Mouse (Mus musculus) macrophage (primary cell): ENCODE data around the gene Knstrn. TPM values are rescaled to one million over a fixed set of nuclear protein-coding genes. Genes with fewer than 3 reads are reported as not detected.

ENCODE experiments used
- H3K27ac ChIP-seq: fragments of 350-480 bp; formaldehyde crosslinking; 2 replicates; pipeline ENCODE4 v1.9.0; 2021
- H3K36me3 ChIP-seq: fragments of 350-480 bp; formaldehyde crosslinking; 2 replicates; pipeline ENCODE4 v1.9.0; 2021; ENCODE audit errors: inconsistent target
- H3K4me3 ChIP-seq: fragments of 350-480 bp; formaldehyde crosslinking; 2 replicates; pipeline ENCODE4 v1.9.0; 2021; ENCODE audit errors: inconsistent target
- H3K79me2 ChIP-seq: fragments of 350-480 bp; formaldehyde crosslinking; 2 replicates; pipeline ENCODE4 v1.9.0; 2021; ENCODE audit errors: inconsistent target
- WGBS: methylation state at CpG from one replicate; pipeline ENCODE4 v1.1.7; 2026; ENCODE audit warnings: inconsistent platforms; ENCODE audit not compliant: missing documents; 5-methylcytosine and 5-hydroxymethylcytosine counted together
- polyA plus RNA-seq: library from polyadenylated mRNA; stranded (reverse); fragments of 250-400 nt; gene quantifications from 3 replicates; pipeline ENCODE4 v1.2.4, GENCODE M21; 2018; ENCODE audit warnings: inconsistent platforms

The Knstrn gene
- polyA plus RNA-seq, 1 experiment from 2014 or later, result 14.5 TPM

- Histone ChIP-seq H3K36me3 (no peaks in the 10 kb centered on the region), H3K27ac (no peak overlapping the region), H3K4me3 (no peak overlapping the region), H3K79me2 (no peaks in the 10 kb centered on the region)
- WGBS, result 96% methylated on average over 3 of the region's 4 CpGs
These were observed 6.9 kb upstream of the Knstrn start for GRCm38 (mm10) chr2:118806860-118807259.

GRCm38 (mm10) chr2:118810861-118811260 lies 2.9 kb upstream of the Knstrn start:
- 86% methylated on average over 2 of the region's 2 CpGs for WGBS
- H3K79me2 ChIP-seq, result no peaks in the 10 kb centered on the region
- no peak overlapping the region for H3K27ac ChIP-seq
- no peaks in the 10 kb centered on the region for H3K36me3 ChIP-seq
- no peak overlapping the region for H3K4me3 ChIP-seq

- Histone ChIP-seq H3K27ac (no peak overlapping the region), H3K4me3 (no peak overlapping the region), H3K79me2 (no peaks in the 10 kb centered on the region), H3K36me3 (no peaks in the 10 kb centered on the region)
- WGBS, result no CpG with 5 or more reads among the region's 1 CpGs
These were observed 1.1 kb upstream of the Knstrn start for GRCm38 (mm10) chr2:118812724-118813123.

- Histone ChIP-seq H3K36me3 (peaks cover 6% of the 10 kb centered on the region; the same call in 1 of the 2 replicates), H3K4me3 (no peak overlapping the region), H3K27ac (no peak overlapping the region), H3K79me2 (no peaks in the 10 kb centered on the region)
- WGBS, result 89% methylated on average over 5 of the region's 5 CpGs
These were observed 9.0 kb downstream of the Knstrn start for GRCm38 (mm10) chr2:118822800-118823199.

GRCm38 (mm10) chr2:118824396-118824795 lies 10.6 kb downstream of the Knstrn start:
- H3K36me3 ChIP-seq, result peaks cover 6% of the 10 kb centered on the region; the same call in 1 of the 2 replicates
- no peaks in the 10 kb centered on the region for H3K79me2 ChIP-seq
- 98% methylated on average over 4 of the region's 4 CpGs for WGBS
- H3K4me3 ChIP-seq, result no peak overlapping the region
- no peak overlapping the region for H3K27ac ChIP-seq

- no peak overlapping the region for H3K4me3 ChIP-seq
- no peaks in the 10 kb centered on the region for H3K36me3 ChIP-seq
- no peak overlapping the region for H3K27ac ChIP-seq
- WGBS, result 89% methylated on average over 5 of the region's 5 CpGs
- H3K79me2 ChIP-seq, result no peaks in the 10 kb centered on the region
These were observed 15.3 kb downstream of the Knstrn start for GRCm38 (mm10) chr2:118829096-118829495.

- Histone ChIP-seq H3K36me3 (no peaks in the 10 kb centered on the region), H3K79me2 (no peaks in the 10 kb centered on the region), H3K4me3 (no peak overlapping the region), H3K27ac (no peak overlapping the region)
- WGBS, result 88% methylated on average over 6 of the region's 6 CpGs
These were observed 20.3 kb downstream of the Knstrn start for GRCm38 (mm10) chr2:118834061-118834460.

- Histone ChIP-seq H3K4me3 (no peak overlapping the region), H3K79me2 (no peaks in the 10 kb centered on the region), H3K36me3 (no peaks in the 10 kb centered on the region), H3K27ac (no peak overlapping the region)
- 97% methylated on average over 6 of the region's 6 CpGs for WGBS
These were observed 21.3 kb downstream of the Knstrn start for GRCm38 (mm10) chr2:118835115-118835514.

- Histone ChIP-seq H3K36me3 (no peaks in the 10 kb centered on the region), H3K79me2 (no peaks in the 10 kb centered on the region), H3K4me3 (no peak overlapping the region), H3K27ac (no peak overlapping the region)
- 31% methylated on average over 5 of the region's 5 CpGs for WGBS
These were observed 24.5 kb downstream of the Knstrn start for GRCm38 (mm10) chr2:118838330-118838729.

- WGBS, result 93% methylated on average over 3 of the region's 5 CpGs
- H3K27ac ChIP-seq, result no peak overlapping the region
These were observed 27.4 kb downstream of the Knstrn start for GRCm38 (mm10) chr2:118841186-118841585.

GRCm38 (mm10) chr2:118841774-118842173 lies 28.0 kb downstream of the Knstrn start:
- 42% methylated on average over 4 of the region's 4 CpGs for WGBS
- Histone ChIP-seq H3K36me3 (no peaks in the 10 kb centered on the region), H3K79me2 (no peaks in the 10 kb centered on the region), H3K27ac (no peak overlapping the region), H3K4me3 (no peak overlapping the region)

More at GRCm38 (mm10) chr2:118841186-118841585, 27.4 kb downstream of the Knstrn start:
- Histone ChIP-seq H3K79me2 (no peaks in the 10 kb centered on the region), H3K36me3 (no peaks in the 10 kb centered on the region), H3K4me3 (no peak overlapping the region)

- Histone ChIP-seq H3K79me2 (no peaks in the 10 kb centered on the region), H3K4me3 (no peak overlapping the region), H3K36me3 (no peaks in the 10 kb centered on the region), H3K27ac (no peak overlapping the region)
- 92% methylated on average over 3 of the region's 3 CpGs for WGBS
These were observed 30.6 kb downstream of the Knstrn start for GRCm38 (mm10) chr2:118844427-118844826.

GRCm38 (mm10) chr2:118846246-118846645 lies 32.4 kb downstream of the Knstrn start:
- Histone ChIP-seq H3K27ac (no peak overlapping the region), H3K79me2 (no peaks in the 10 kb centered on the region), H3K36me3 (no peaks in the 10 kb centered on the region), H3K4me3 (no peak overlapping the region)
- WGBS, result 65% methylated on average over 7 of the region's 7 CpGs

- no peak overlapping the region for H3K4me3 ChIP-seq
- no peak overlapping the region for H3K27ac ChIP-seq
- H3K36me3 ChIP-seq, result no peaks in the 10 kb centered on the region
- WGBS, result 88% methylated on average over 3 of the region's 3 CpGs
- H3K79me2 ChIP-seq, result no peaks in the 10 kb centered on the region
These were observed 38.0 kb downstream of the Knstrn start for GRCm38 (mm10) chr2:118851756-118852155.

- Histone ChIP-seq H3K79me2 (peaks cover 4% of the 10 kb centered on the region; the same call in 1 of the 2 replicates), H3K27ac (peak within 1 kb of the TSS; percentile 44), H3K4me3 (peak within 1 kb of the TSS; percentile 63), H3K36me3 (no peaks in the 10 kb centered on the region)
- under 1% methylated on average over 34 of the region's 34 CpGs for WGBS
These were observed 47.9 kb downstream of the Knstrn start, which contains the start of gene Ivd for GRCm38 (mm10) chr2:118861454-118862339. Ivd (plus strand) TSS chr2:118861954.
